Mouse (Mus musculus) megakaryocyte progenitor cell, adult 5-6 weeks (primary cell): ENCODE data around the gene Rhox4e. TPM values are rescaled to one million over a fixed set of nuclear protein-coding genes. Genes with fewer than 3 reads are reported as not detected.
"Not testable (repeated sequence)": the region's sequence is repeated elsewhere in the genome, so short reads cannot be mapped to it uniquely, and the experiment has no call there.

Experiments used
- ATAC-seq: replicated peaks from 2 replicates; pipeline ENCODE4 v1.8.0; 2016; ENCODE audit warnings: mild to moderate bottlenecking, moderate TSS enrichment, inconsistent platforms; ENCODE audit not compliant: poor library complexity
- total RNA-seq, 2 experiments: library from RNA; stranded (forward) in 1 of 2; stranded (reverse) in 1 of 2; fragments of 157-497, 149-512 nt in 1 of 2; fragments of 200-1000 nt in 1 of 2; gene quantifications; 2 replicates each; pipeline versions ENCODE4 v1.2.3 to v1.2.4; 2015 to 2017

Rhox4e gene
- total RNA-seq (2015): not detected in 2 replicates
- total RNA-seq (2017): not detected in 2 replicates

GRCm38 (mm10) chrX:37557112-37557511 is at the start of gene Rhox4e:
Rhox4e (plus strand) TSS chrX:37557412.
- not testable (repeated sequence) for ATAC-seq

GRCm38 (mm10) chrX:37514059-37514458 is 43.2 kb upstream of the Rhox4e start, which contains the start of gene Rhox4d:
Rhox4d (plus strand) TSS chrX:37514359.
- ATAC-seq: not testable (repeated sequence)

DNA sequence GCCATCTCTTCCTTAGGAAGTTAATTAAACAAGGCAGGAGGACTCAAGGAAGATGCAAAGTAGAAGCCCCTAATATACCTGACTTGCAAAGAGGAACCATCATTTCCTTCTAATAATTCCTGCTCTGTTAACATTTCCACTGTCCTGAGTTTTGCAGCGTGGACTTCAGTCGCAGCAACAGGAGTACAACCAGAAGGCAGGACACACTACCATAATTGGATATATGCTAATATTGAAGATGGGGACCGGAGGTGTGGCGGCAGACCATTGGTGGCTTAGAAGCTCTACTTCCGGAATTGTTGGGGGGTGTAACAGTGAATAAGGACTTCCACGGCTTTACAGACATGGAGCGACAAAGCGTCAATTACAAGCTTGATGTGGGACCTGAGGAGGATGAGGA is 27.1 kb upstream of the Rhox4e start, which contains the start of gene Rhox2e:
TSS of gene Rhox2e (plus strand) at position 301 of the 400 bp plus-strand sequence.
- not testable (repeated sequence) for ATAC-seq

- not testable (repeated sequence) for ATAC-seq
These were observed 15.5 kb upstream of the Rhox4e start, which contains the start of gene Rhox3e for GRCm38 (mm10) chrX:37541719-37542118. Rhox3e (plus strand) TSS chrX:37542019.

DNA sequence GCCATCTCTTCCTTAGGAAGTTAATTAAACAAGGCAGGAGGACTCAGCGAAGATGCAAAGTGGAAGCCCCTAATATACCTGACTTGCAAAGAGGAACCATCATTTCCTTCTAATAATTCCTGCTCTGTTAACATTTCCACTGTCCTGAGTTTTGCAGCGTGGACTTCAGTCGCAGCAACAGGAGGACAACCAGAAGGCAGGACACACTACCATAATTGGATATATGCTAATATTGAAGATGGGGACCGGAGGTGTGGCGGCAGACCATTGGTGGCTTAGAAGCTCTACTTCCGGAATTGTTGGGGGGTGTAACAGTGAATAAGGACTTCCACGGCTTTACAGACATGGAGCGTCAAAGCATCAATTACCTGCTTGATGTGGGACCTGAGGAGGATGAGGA is 13.9 kb downstream of the Rhox4e start, which contains the start of gene Rhox2f:
TSS of gene Rhox2f (plus strand) at position 301 of the 400 bp plus-strand sequence.
- not testable (repeated sequence) for ATAC-seq

DNA sequence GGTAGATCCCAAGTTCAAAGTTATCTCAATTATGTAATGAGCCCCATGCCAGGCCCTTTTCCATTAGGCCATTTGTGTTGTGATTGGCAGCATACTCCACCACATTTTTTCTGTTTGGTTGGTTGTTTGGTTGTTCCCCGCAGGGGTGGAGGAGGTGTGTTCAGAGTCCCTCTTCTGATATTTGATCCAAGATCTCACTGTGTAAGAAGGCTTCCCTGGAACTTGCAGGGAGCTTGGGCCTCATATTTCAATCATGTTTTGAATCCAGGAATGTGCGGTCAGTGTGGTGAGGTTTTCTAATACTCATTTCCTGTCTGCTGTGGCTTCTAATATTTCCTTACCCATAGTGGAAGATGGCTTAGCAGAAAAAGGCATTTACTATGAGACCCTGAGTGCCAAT is 15.4 kb downstream of the Rhox4e start:
- ATAC-seq: not testable (repeated sequence)

DNA sequence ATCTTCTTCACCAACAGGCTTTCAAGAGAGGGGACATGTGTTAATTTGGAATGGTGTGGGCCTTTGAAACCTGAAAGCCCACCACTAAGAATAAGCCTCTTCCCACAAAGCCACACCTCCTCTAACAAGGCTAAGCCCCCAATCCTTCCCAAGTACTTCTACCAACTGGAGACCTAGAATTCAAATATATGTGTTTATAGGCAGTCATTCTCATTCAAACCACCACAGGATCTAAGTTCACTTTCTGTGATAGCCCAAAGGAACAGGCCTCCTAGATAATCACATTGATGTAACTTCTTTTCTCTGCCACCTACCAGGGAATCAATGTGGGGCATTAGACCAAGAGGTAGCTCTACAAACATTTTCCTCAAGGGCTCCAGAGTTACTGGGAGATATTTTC is 23.5 kb downstream of the Rhox4e start, which contains the start of gene Rhox3f:
TSS of gene Rhox3f (plus strand) at position 301 of the 400 bp plus-strand sequence.
- not testable (repeated sequence) for ATAC-seq

- ATAC-seq: not testable (repeated sequence)
These were observed 50.4 kb downstream of the Rhox4e start, which contains the start of gene Rhox4f for GRCm38 (mm10) chrX:37607604-37608003. Rhox4f (minus strand) TSS chrX:37607704.

Other genes starting within 250 kb of the Rhox4e start
- gene Rhox3a2, start 177.4 kb upstream of the Rhox4e start, total RNA-seq (2015): not detected in 2 replicates
- gene Rhox3a2, start 177.4 kb upstream of the Rhox4e start, total RNA-seq (2017): not detected in 2 replicates
- gene Rhox4a2, start 166.6 kb upstream of the Rhox4e start, total RNA-seq (2015): not detected in 2 replicates
- gene Rhox4a2, start 166.6 kb upstream of the Rhox4e start, total RNA-seq (2017): not detected in 2 replicates
- not detected in 2 replicates for gene Rhox2b, start 145.3 kb upstream of the Rhox4e start, total RNA-seq (2015)
- gene Rhox2b, start 145.3 kb upstream of the Rhox4e start, total RNA-seq (2017): not detected in 2 replicates
- gene Rhox4b, start 124.9 kb upstream of the Rhox4e start, total RNA-seq (2015): not detected in 2 replicates
- not detected in 2 replicates for gene Rhox4b, start 124.9 kb upstream of the Rhox4e start, total RNA-seq (2017)
- not detected in 2 replicates for gene Rhox2c, start 103.7 kb upstream of the Rhox4e start, total RNA-seq (2015)
- not detected in 2 replicates for gene Rhox2c, start 103.7 kb upstream of the Rhox4e start, total RNA-seq (2017)
- gene Rhox3c, start 98.8 kb upstream of the Rhox4e start, total RNA-seq (2015): not detected in 2 replicates
- gene Rhox3c, start 98.8 kb upstream of the Rhox4e start, total RNA-seq (2017): not detected in 2 replicates
- gene Rhox4c, start 77.1 kb upstream of the Rhox4e start, total RNA-seq (2015): not detected in 2 replicates
- gene Rhox4c, start 77.1 kb upstream of the Rhox4e start, total RNA-seq (2017): not detected in 2 replicates
- not detected in 2 replicates for gene Rhox2d, start 64.0 kb upstream of the Rhox4e start, total RNA-seq (2015)
- gene Rhox2d, start 64.0 kb upstream of the Rhox4e start, total RNA-seq (2017): not detected in 2 replicates
- not detected in 2 replicates for gene Rhox4d, start 43.1 kb upstream of the Rhox4e start, total RNA-seq (2015)
- gene Rhox4d, start 43.1 kb upstream of the Rhox4e start, total RNA-seq (2017): not detected in 2 replicates
- gene Rhox2e, start 27.0 kb upstream of the Rhox4e start, total RNA-seq (2015): not detected in 2 replicates
- gene Rhox2e, start 27.0 kb upstream of the Rhox4e start, total RNA-seq (2017): not detected in 2 replicates
- gene Rhox3e, start 15.4 kb upstream of the Rhox4e start, total RNA-seq (2015): not detected in 2 replicates
- gene Rhox3e, start 15.4 kb upstream of the Rhox4e start, total RNA-seq (2017): not detected in 2 replicates
- not detected in 2 replicates for gene Rhox2f, start 14.0 kb downstream of the Rhox4e start, total RNA-seq (2015)
- gene Rhox2f, start 14.0 kb downstream of the Rhox4e start, total RNA-seq (2017): not detected in 2 replicates
- not detected in 2 replicates for gene Rhox3f, start 23.6 kb downstream of the Rhox4e start, total RNA-seq (2015)
- gene Rhox3f, start 23.6 kb downstream of the Rhox4e start, total RNA-seq (2017): not detected in 2 replicates
- not detected in 2 replicates for gene Rhox4f, start 50.3 kb downstream of the Rhox4e start, total RNA-seq (2015)
- gene Rhox4f, start 50.3 kb downstream of the Rhox4e start, total RNA-seq (2017): not detected in 2 replicates
- gene Rhox3g, start 71.2 kb downstream of the Rhox4e start, total RNA-seq (2015): not detected in 2 replicates
- not detected in 2 replicates for gene Rhox3g, start 71.2 kb downstream of the Rhox4e start, total RNA-seq (2017)
- not detected in 2 replicates for gene Rhox2g, start 86.1 kb downstream of the Rhox4e start, total RNA-seq (2015)
- gene Rhox2g, start 86.1 kb downstream of the Rhox4e start, total RNA-seq (2017): not detected in 2 replicates
- not detected in 2 replicates for gene Rhox4g, start 93.9 kb downstream of the Rhox4e start, total RNA-seq (2015)
- not detected in 2 replicates for gene Rhox4g, start 93.9 kb downstream of the Rhox4e start, total RNA-seq (2017)
- gene Rhox3h, start 111.4 kb downstream of the Rhox4e start, total RNA-seq (2015): not detected in 2 replicates
- gene Rhox3h, start 111.4 kb downstream of the Rhox4e start, total RNA-seq (2017): not detected in 2 replicates
- gene Rhox2h, start 115.9 kb downstream of the Rhox4e start, total RNA-seq (2015): not detected in 2 replicates
- gene Rhox2h, start 115.9 kb downstream of the Rhox4e start, total RNA-seq (2017): not detected in 2 replicates
- gene Rhox5, start 247.4 kb downstream of the Rhox4e start, total RNA-seq (2015): not detected in 2 replicates
- gene Rhox5, start 247.4 kb downstream of the Rhox4e start, total RNA-seq (2017): not detected in 2 replicates